ENCODE assay signal across 9 mouse cellular contexts in genomic region chr17:37196845-37197724, GRCm38 (mm10). TPM values are rescaled to one million over a fixed set of nuclear protein-coding genes. Genes with fewer than 3 reads are reported as not detected.
A peak's percentile ranks its signal among the peaks of the same experiment; 100 is the strongest.
DNase-seq lines count a peak whose midpoint lies in the region; ATAC-seq and TF ChIP-seq lines count a peak whose summit lies in the region.
"Had no signal": no experiment of that assay in that cellular context is flagged by ENCODE, and none has a peak within 500 bp of the region (broad histone marks: within the 10 kb centered on the region; RNA-seq: fewer than 3 reads in every experiment).

No protein-coding gene starts in this region.

- ATAC-seq in forebrain, embryonic 13.5 days: peak; percentile 92
- peak; percentile 93 for ATAC-seq in intestine, embryonic 14.5 days (replicated peaks; ENCODE audit: low FRiP score, low TSS enrichment, low read depth)
- ATAC-seq in liver, embryonic 15.5 days (ENCODE audit: insufficient read depth): no peak
- ATAC-seq in erythroblast, adult 5-6 weeks (replicated peaks; ENCODE audit: low FRiP score, poor library complexity, severe bottlenecking): no peak

- peak overlapping the region; percentile 94 for H3K4me2 ChIP-seq in forebrain, embryonic 13.5 days
- peak overlapping the region; percentile 81 for H3K4me2 ChIP-seq in intestine, embryonic 14.5 days (ENCODE audit: low read length)
- peak overlapping the region; percentile 51 for H3K4me2 ChIP-seq in liver, embryonic 15.5 days

- TF ChIP-seq CTCF in small intestine, adult 2 months (IDR thresholded peaks at IDR 0.05; ENCODE audit: extremely low read depth, insufficient read length, insufficient replicate concordance, low read depth, low read length): no peak

- peak overlapping the region; percentile 68 for H3K9ac ChIP-seq in forebrain, embryonic 13.5 days
- no peak overlapping the region for H3K9ac ChIP-seq in intestine, embryonic 14.5 days (ENCODE audit: low read length)
- H3K9ac ChIP-seq in liver, embryonic 15.5 days: no peak overlapping the region

- peaks cover 9% of the 10 kb centered on the region for H3K4me1 ChIP-seq in forebrain, embryonic 13.5 days
- peaks cover 3% of the 10 kb centered on the region; the same call in 1 of the 2 replicates for H3K4me1 ChIP-seq in intestine, embryonic 14.5 days (replicated peaks; ENCODE audit: control insufficient read depth, insufficient read depth, low read length)
- H3K4me1 ChIP-seq in liver, embryonic 15.5 days (replicated peaks): no peaks in the 10 kb centered on the region
- peaks cover 8% of the 10 kb centered on the region for H3K4me1 ChIP-seq in small intestine, adult 2 months (ENCODE audit: control insufficient read depth, insufficient read depth, insufficient read length, low read length)

- H3K36me3 ChIP-seq in forebrain, embryonic 13.5 days (ENCODE audit: poor library complexity, severe bottlenecking): no peaks in the 10 kb centered on the region
- no peaks in the 10 kb centered on the region for H3K36me3 ChIP-seq in intestine, embryonic 14.5 days (ENCODE audit: control insufficient read depth, insufficient read depth, low read length)
- no peaks in the 10 kb centered on the region for H3K36me3 ChIP-seq in liver, embryonic 15.5 days (replicated peaks)
- no peaks in the 10 kb centered on the region for H3K36me3 ChIP-seq in small intestine, adult 2 months (ENCODE audit: control insufficient read depth, insufficient read depth, low read length)

- no peaks in the 10 kb centered on the region for H3K9me3 ChIP-seq in forebrain, embryonic 13.5 days (replicated peaks)
- H3K9me3 ChIP-seq in intestine, embryonic 14.5 days (ENCODE audit: control insufficient read depth, low read length): no peaks in the 10 kb centered on the region
- no peaks in the 10 kb centered on the region for H3K9me3 ChIP-seq in liver, embryonic 15.5 days (replicated peaks)

- WGBS in forebrain, embryonic 13.5 days: under 1% methylated on average over 77 of the region's 77 CpGs
- WGBS in intestine, embryonic 14.5 days: 3% methylated on average over 76 of the region's 77 CpGs
- 2% methylated on average over 77 of the region's 77 CpGs for WGBS in liver, embryonic 15.5 days (ENCODE audit: insufficient replicate concordance)
- WGBS in small intestine, adult 2 months: 2% methylated on average over 77 of the region's 77 CpGs

- H3K27me3 ChIP-seq in forebrain, embryonic 13.5 days: peaks cover 37% of the 10 kb centered on the region
- peaks cover 25% of the 10 kb centered on the region for H3K27me3 ChIP-seq in intestine, embryonic 14.5 days (replicated peaks; ENCODE audit: control insufficient read depth, insufficient read depth, low read length)
- peaks cover 41% of the 10 kb centered on the region for H3K27me3 ChIP-seq in liver, embryonic 15.5 days
- no peaks in the 10 kb centered on the region for H3K27me3 ChIP-seq in small intestine, adult 2 months (ENCODE audit: control insufficient read depth, insufficient read depth, low read length)

- H3K4me3 ChIP-seq in forebrain, embryonic 13.5 days: peak overlapping the region; percentile 60
- peak overlapping the region; percentile 46 for H3K4me3 ChIP-seq in intestine, embryonic 14.5 days (ENCODE audit: low read depth, low read length)
- H3K4me3 ChIP-seq in liver, embryonic 15.5 days (replicated peaks): peak overlapping the region; percentile 22; the same call in 1 of the 2 replicates
- peak overlapping the region; percentile 58 for H3K4me3 ChIP-seq in small intestine, adult 2 months (ENCODE audit: low read depth, low read length)

- TF ChIP-seq POLR2A in small intestine, adult 2 months (IDR thresholded peaks at IDR 0.05; ENCODE audit: low read depth, low read length): no peak

- H3K27ac ChIP-seq in forebrain, embryonic 13.5 days: no peak overlapping the region
- H3K27ac ChIP-seq in intestine, embryonic 14.5 days (ENCODE audit: low read depth): no peak overlapping the region
- H3K27ac ChIP-seq in liver, embryonic 15.5 days (replicated peaks): no peak overlapping the region
- no peak overlapping the region for H3K27ac ChIP-seq in small intestine, adult 2 months (ENCODE audit: insufficient read depth, low read depth, low read length)

- peak; percentile 18 for DNase-seq in kidney, adult 18-20 months
- DNase-seq in kidney, adult 8-10 months: no peak
- DNase-seq in adrenal gland, postnatal 14 days: peak; percentile 13
- peak; percentile 72 for DNase-seq in intestine, embryonic 14.5 days (ENCODE audit: low spot score)

RNA-seq across cellular contexts. Expression of gene Ubd, which starts 3.4 kb away (rescaled TPM):
- 3.4 TPM in 1 of 2 replicates, not detected in the other for total RNA-seq in adrenal gland, postnatal 14 days (2021)
- not detected in 2 replicates for polyA plus RNA-seq in forebrain, embryonic 13.5 days (2015; fragmentation: Nextera tagmentation; extraction: Ambion mirVana)
- not detected in 2 replicates for polyA plus RNA-seq in intestine, embryonic 14.5 days (2014; fragmentation: Nextera tagmentation; extraction: Ambion mirVana)
- polyA plus RNA-seq in liver, embryonic 15.5 days (2015; fragmentation: Nextera tagmentation; extraction: Ambion mirVana): not detected in 2 replicates
- polyA plus RNA-seq in small intestine, adult 2 months (2012; rRNA removed): 0.79 TPM in 1 of 2 replicates, not detected in the other
- total RNA-seq in erythroblast, adult 5-6 weeks (2015; ENCODE audit: low replicate concordance): 5.4 TPM in 1 of 2 replicates, not detected in the other
- 1.7 and 4.7 TPM in 2 replicates for total RNA-seq in erythroblast, adult 5-6 weeks (2017; ENCODE audit: low replicate concordance)
- total RNA-seq: layer of hippocampus, postnatal 14 days had no signal

RNA-seq across cellular contexts. Expression of gene Olfr94, which starts 3.7 kb away (rescaled TPM):
- not detected in 2 replicates for total RNA-seq in adrenal gland, postnatal 14 days (2021)
- not detected in 2 replicates for polyA plus RNA-seq in forebrain, embryonic 13.5 days (2015; fragmentation: Nextera tagmentation; extraction: Ambion mirVana)
- polyA plus RNA-seq in intestine, embryonic 14.5 days (2014; fragmentation: Nextera tagmentation; extraction: Ambion mirVana): not detected in 2 replicates
- polyA plus RNA-seq in liver, embryonic 15.5 days (2015; fragmentation: Nextera tagmentation; extraction: Ambion mirVana): not detected in 2 replicates
- polyA plus RNA-seq in small intestine, adult 2 months (2012; rRNA removed): not detected in 2 replicates
- not detected in 2 replicates for total RNA-seq in erythroblast, adult 5-6 weeks (2015; ENCODE audit: low replicate concordance)
- not detected in 2 replicates for total RNA-seq in erythroblast, adult 5-6 weeks (2017; ENCODE audit: low replicate concordance)
- total RNA-seq: layer of hippocampus, postnatal 14 days had no signal

RNA-seq across cellular contexts. Expression of gene Olfr95, which starts 15.8 kb away (rescaled TPM):
- not detected in 2 replicates for total RNA-seq in adrenal gland, postnatal 14 days (2021)
- not detected in 2 replicates for polyA plus RNA-seq in forebrain, embryonic 13.5 days (2015; fragmentation: Nextera tagmentation; extraction: Ambion mirVana)
- polyA plus RNA-seq in intestine, embryonic 14.5 days (2014; fragmentation: Nextera tagmentation; extraction: Ambion mirVana): not detected in 2 replicates
- not detected in 2 replicates for polyA plus RNA-seq in liver, embryonic 15.5 days (2015; fragmentation: Nextera tagmentation; extraction: Ambion mirVana)
- not detected in 2 replicates for polyA plus RNA-seq in small intestine, adult 2 months (2012; rRNA removed)
- total RNA-seq in erythroblast, adult 5-6 weeks (2015; ENCODE audit: low replicate concordance): not detected in 2 replicates
- total RNA-seq in erythroblast, adult 5-6 weeks (2017; ENCODE audit: low replicate concordance): not detected in 2 replicates
- total RNA-seq: layer of hippocampus, postnatal 14 days had no signal

RNA-seq across cellular contexts. Expression of gene Olfr96, which starts 22.9 kb away (rescaled TPM):
- total RNA-seq in adrenal gland, postnatal 14 days (2021): not detected in 2 replicates
- not detected in 2 replicates for polyA plus RNA-seq in forebrain, embryonic 13.5 days (2015; fragmentation: Nextera tagmentation; extraction: Ambion mirVana)
- polyA plus RNA-seq in intestine, embryonic 14.5 days (2014; fragmentation: Nextera tagmentation; extraction: Ambion mirVana): not detected in 2 replicates
- not detected in 2 replicates for polyA plus RNA-seq in liver, embryonic 15.5 days (2015; fragmentation: Nextera tagmentation; extraction: Ambion mirVana)
- polyA plus RNA-seq in small intestine, adult 2 months (2012; rRNA removed): not detected in 2 replicates
- not detected in 2 replicates for total RNA-seq in erythroblast, adult 5-6 weeks (2015; ENCODE audit: low replicate concordance)
- total RNA-seq in erythroblast, adult 5-6 weeks (2017; ENCODE audit: low replicate concordance): not detected in 2 replicates
- total RNA-seq: layer of hippocampus, postnatal 14 days had no signal

RNA-seq across cellular contexts. Expression of gene Olfr93, which starts 35.8 kb away (rescaled TPM):
- not detected in 2 replicates for total RNA-seq in adrenal gland, postnatal 14 days (2021)
- polyA plus RNA-seq in forebrain, embryonic 13.5 days (2015; fragmentation: Nextera tagmentation; extraction: Ambion mirVana): not detected in 2 replicates
- polyA plus RNA-seq in intestine, embryonic 14.5 days (2014; fragmentation: Nextera tagmentation; extraction: Ambion mirVana): not detected in 2 replicates
- not detected in 2 replicates for polyA plus RNA-seq in liver, embryonic 15.5 days (2015; fragmentation: Nextera tagmentation; extraction: Ambion mirVana)
- not detected in 2 replicates for polyA plus RNA-seq in small intestine, adult 2 months (2012; rRNA removed)
- not detected in 2 replicates for total RNA-seq in erythroblast, adult 5-6 weeks (2015; ENCODE audit: low replicate concordance)
- not detected in 2 replicates for total RNA-seq in erythroblast, adult 5-6 weeks (2017; ENCODE audit: low replicate concordance)
- total RNA-seq: layer of hippocampus, postnatal 14 days had no signal

Comparison
In these comparisons a context has a peak if more than half of its experiments do, and no peak if none do; other contexts are left out.
1. DNase-seq: peak in kidney, adult 18-20 months (single experiment), adrenal gland, postnatal 14 days (single experiment) and intestine, embryonic 14.5 days (single experiment); none in kidney, adult 8-10 months (0 of 2).
2. ATAC-seq: peak in forebrain, embryonic 13.5 days (single experiment) and intestine, embryonic 14.5 days (single experiment); none in liver, embryonic 15.5 days (single experiment) and erythroblast, adult 5-6 weeks (single experiment).
3. Peak in every context shown above with its lines, with median percentiles within 50 percentile points of each other: H3K4me2 ChIP-seq and H3K4me3 ChIP-seq.